Mouse (Mus musculus) liver, embryonic 14.5 days (tissue): Measurements from ENCODE around the gene Gm2001. TPM values are rescaled to one million over a fixed set of nuclear protein-coding genes. Genes with fewer than 3 reads are reported as not detected.
A peak's percentile ranks its signal among the peaks of the same experiment; 100 is the strongest.
"Not testable (repeated sequence)": the region's sequence is repeated elsewhere in the genome, so short reads cannot be mapped to it uniquely, and the experiment has no call there.

Experiments used
- ATAC-seq: fragments of 200-750 bp; cut with Nextera tagmentation; 2 replicates; pipeline ENCODE4 v1.8.0; 2017; ENCODE audit warnings: moderate number of reproducible peaks, mild to moderate bottlenecking, moderate library complexity; ENCODE audit not compliant: insufficient read depth
- DNase-seq, 3 experiments: peaks; one replicate each; pipeline ENCODE4 v3.0.0-alpha.2; 2012 to 2013; ENCODE audit warnings: low read depth in 3 of 3, low spot score in 3 of 3
- H3K27ac ChIP-seq: fragments of 300-500 bp; sonication (generic); 2 replicates; pipeline ENCODE4 v1.5.1; 2014; ENCODE audit warnings: moderate library complexity, mild to moderate bottlenecking, control low read depth, inconsistent platforms
- H3K27me3 ChIP-seq: fragments of 300-500 bp; sonication (generic); 2 replicates; pipeline ENCODE4 v1.6.1; 2014; ENCODE audit warnings: mild to moderate bottlenecking, low read length, moderate library complexity; ENCODE audit not compliant: control insufficient read depth, insufficient read depth
- H3K36me3 ChIP-seq: fragments of 300-500 bp; sonication (generic); replicated peaks from 2 replicates; pipeline ENCODE4 v1.6.1; 2014; ENCODE audit warnings: low read depth; ENCODE audit not compliant: control insufficient read depth, insufficient read depth
- H3K4me1 ChIP-seq, 2 experiments: fragments of 200-500 bp in 1 of 2; fragments of 300-500 bp in 1 of 2; sonication (generic) in 1 of 2; replicated peaks; 2 replicates each; pipeline ENCODE4 v1.6.1; 2012 to 2014; ENCODE audit warnings: antibody characterized with exemption in 1 of 2, inconsistent platforms in 1 of 2, low read length in 1 of 2; ENCODE audit not compliant: control insufficient read depth in 2 of 2, insufficient read depth in 2 of 2
- H3K4me2 ChIP-seq: fragments of 300-500 bp; sonication (generic); 2 replicates; pipeline ENCODE4 v1.6.1; 2014; ENCODE audit warnings: low read depth, mild to moderate bottlenecking, control low read depth, moderate library complexity
- H3K4me3 ChIP-seq, 2 experiments: fragments of 200-500 bp in 1 of 2; fragments of 300-500 bp in 1 of 2; sonication (generic) in 1 of 2; 2 replicates each; pipeline ENCODE4 v1.5.1; 2012 to 2014; ENCODE audit warnings: low read depth in 2 of 2, low read length in 2 of 2, mild to moderate bottlenecking in 2 of 2, control low read depth in 1 of 2, inconsistent platforms in 1 of 2, moderate library complexity in 1 of 2; ENCODE audit not compliant: insufficient read depth in 1 of 2
- H3K9ac ChIP-seq: fragments of 300-500 bp; sonication (generic); replicated peaks from 2 replicates; pipeline ENCODE4 v1.6.1; 2014; ENCODE audit warnings: mild to moderate bottlenecking, control low read depth, moderate library complexity
- H3K9me3 ChIP-seq: fragments of 300-500 bp; sonication (generic); 2 replicates; pipeline ENCODE4 v1.6.1; 2016; ENCODE audit warnings: low read length, mixed read lengths; ENCODE audit not compliant: control insufficient read depth
- WGBS: fragments of 180-500 bp; shearing (Covaris S2); extraction: QIAGEN DNeasy Blood & Tissue Kit; methylation state at CpG from one replicate; pipeline ENCODE4 v1.1.7; 2014; ENCODE audit not compliant: insufficient replicate concordance; 5-methylcytosine and 5-hydroxymethylcytosine counted together
- polyA plus RNA-seq, 2 experiments: library from polyadenylated mRNA; depleted of rRNA in 1 of 2; stranded (reverse) in 1 of 2; unstranded in 1 of 2; fragments of >200 nt; fragmentation: Nextera tagmentation in 1 of 2; extraction: Ambion mirVana in 1 of 2; gene quantifications; 2 replicates each; pipeline versions ENCODE4 v1.2.1 to v1.2.3; 2012 to 2014

The Gm2001 gene
- polyA plus RNA-seq (2012; rRNA removed) = not detected in 2 replicates
- not detected in 2 replicates for polyA plus RNA-seq (2014; fragmentation: Nextera tagmentation; extraction: Ambion mirVana)

DNA sequence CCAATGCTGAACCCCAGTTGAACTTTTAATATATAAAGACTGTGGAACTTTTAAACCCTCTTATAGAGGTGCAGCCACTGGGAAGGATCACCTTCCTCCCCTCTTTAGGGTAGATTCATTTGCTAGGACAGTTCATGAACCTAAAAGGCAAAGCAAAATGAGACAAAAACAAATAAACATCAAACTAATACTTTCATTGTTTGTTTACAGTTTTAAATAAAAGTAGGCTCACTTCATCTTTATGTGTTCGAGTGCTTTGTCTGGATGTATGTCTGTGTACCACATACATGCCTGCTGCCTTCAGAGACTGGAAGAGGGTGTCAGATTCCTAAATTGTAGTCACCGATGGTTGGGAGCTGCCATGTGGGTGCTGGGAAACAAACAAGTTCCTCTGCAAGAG lies at the start of gene Gm2001:
TSS of gene Gm2001 (minus strand) at position 101 of the 400 bp plus-strand sequence.
- WGBS = 50% methylated on average over 1 of the region's 2 CpGs
- not testable (repeated sequence) for H3K9me3 ChIP-seq

DNA sequence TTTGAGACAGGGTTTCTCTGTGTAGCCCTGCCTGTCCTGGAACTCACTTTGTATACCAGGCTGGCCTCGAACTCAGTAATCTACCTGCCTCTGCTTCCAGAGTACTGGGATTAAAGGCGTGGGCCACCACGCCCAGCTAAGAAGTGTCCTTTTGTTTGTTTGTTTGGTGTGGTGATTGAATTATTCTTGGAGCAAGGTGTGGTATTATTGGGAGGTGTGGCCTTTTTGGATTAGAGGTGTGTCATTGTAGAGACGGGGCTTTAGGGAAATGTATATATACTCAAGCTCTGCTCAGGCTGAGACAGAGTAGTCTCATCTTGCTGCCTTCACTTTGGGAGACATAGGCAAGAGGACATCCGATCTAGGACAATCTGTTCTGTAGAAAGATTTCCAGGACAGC lies 31.6 kb upstream of the Gm2001 start, which contains the start of gene Gm2016:
TSS of gene Gm2016 (plus strand) at position 301 of the 400 bp plus-strand sequence.
- not testable (repeated sequence) for H3K9me3 ChIP-seq, ATAC-seq, H3K4me2 ChIP-seq, H3K4me1 ChIP-seq, H3K9ac ChIP-seq, H3K4me3 ChIP-seq, H3K27ac ChIP-seq, H3K27me3 ChIP-seq, H3K36me3 ChIP-seq, DNase-seq
- 56% methylated on average over 5 of the region's 5 CpGs for WGBS

More for the DNA sequence above, at the start of gene Gm2001:
- DNase-seq, H3K9ac ChIP-seq, H3K4me1 ChIP-seq, H3K27me3 ChIP-seq, H3K4me2 ChIP-seq, H3K27ac ChIP-seq, H3K36me3 ChIP-seq, ATAC-seq, H3K4me3 ChIP-seq: not testable (repeated sequence)

DNA sequence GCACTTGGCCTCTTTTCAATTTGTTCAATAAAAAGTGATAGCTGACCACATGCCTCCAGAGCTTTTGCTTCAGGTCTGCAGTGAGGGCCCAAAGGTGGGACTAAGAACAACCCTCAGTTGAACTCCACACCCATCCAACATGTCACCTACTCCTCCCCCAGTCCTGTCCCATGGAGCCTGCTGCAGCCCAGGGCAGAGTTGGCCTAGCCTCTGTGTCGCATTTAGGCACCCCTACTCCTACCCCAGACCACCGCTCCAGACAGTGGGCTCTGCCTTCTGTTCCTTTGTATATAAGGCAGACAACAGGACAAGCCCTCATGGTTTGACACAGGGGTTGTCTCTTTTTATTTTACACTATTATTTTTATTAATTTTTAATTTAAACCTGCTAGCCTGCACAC lies 21.9 kb upstream of the Gm2001 start:
- H3K27me3 ChIP-seq, H3K9me3 ChIP-seq, H3K4me3 ChIP-seq, DNase-seq, H3K27ac ChIP-seq, H3K9ac ChIP-seq, H3K36me3 ChIP-seq, ATAC-seq, H3K4me1 ChIP-seq, H3K4me2 ChIP-seq: not testable (repeated sequence)
- WGBS = 43% methylated on average over 2 of the region's 2 CpGs

DNA sequence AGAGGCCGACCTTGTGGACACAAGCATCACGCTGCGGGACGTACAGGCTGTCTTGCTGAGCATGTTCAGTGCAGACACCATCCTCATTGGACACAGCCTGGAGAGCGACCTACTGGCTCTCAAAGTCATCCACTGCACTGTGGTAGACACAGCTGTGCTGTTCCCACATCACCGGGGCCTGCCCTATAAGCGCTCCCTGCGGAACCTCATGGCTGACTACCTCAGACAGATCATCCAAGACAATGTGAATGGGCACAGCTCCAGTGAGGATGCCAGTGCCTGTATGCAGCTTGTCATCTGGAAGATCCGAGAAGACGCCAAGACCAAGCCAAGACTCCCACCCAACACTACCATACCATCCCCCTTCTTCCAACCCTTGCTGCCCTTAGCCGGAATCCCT lies 21.5 kb upstream of the Gm2001 start:
- 76% methylated on average over 8 of the region's 11 CpGs for WGBS
- H3K27me3 ChIP-seq, ATAC-seq, H3K4me2 ChIP-seq, H3K27ac ChIP-seq, H3K9me3 ChIP-seq, H3K4me1 ChIP-seq, DNase-seq, H3K4me3 ChIP-seq, H3K36me3 ChIP-seq, H3K9ac ChIP-seq: not testable (repeated sequence)

DNA sequence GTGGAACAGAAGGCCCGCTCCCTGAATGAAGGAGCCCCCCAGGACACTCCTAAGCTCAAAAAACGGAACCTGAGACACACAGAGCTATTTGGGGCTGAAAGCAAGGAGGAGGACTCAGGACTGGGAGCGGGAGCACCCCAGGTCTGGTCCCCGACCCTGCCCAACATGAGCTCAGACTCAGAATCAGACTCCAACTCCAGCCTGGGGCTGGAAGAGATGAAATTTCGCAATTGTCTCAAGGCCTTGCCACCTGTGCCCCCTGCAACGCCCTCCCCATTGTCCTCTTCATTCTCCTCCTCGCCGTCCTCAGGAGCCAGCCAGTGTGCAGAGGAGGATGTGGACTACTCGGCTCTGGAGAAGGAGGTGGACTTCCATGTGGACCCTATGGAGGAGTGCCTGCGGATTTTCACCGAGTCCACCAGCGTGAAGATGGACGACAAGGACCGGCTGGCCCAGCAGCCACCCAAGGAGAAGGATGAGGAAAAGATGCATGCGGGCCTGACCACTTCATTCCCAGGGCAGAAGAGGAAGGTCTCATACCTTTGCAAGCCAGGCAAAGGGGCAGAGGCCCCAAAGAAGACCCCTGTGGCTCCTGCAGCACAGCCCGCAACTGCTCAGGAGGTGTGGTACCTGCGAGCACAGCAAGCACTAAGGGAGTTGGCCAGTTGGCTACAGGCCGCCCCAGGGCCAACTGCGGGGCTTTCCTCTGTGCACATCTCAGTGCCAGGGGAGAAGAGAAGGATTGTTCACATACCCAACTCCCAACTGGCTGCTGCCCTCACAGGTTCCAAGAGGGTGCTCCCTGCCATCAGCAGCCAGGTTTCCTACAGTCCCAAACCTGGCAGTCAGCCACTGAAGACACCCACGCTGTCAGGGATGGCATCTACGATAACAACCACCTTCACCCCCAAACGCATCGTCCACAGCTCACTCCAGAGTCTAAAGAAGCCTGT lies 19.9 kb upstream of the Gm2001 start:
- not testable (repeated sequence) for H3K9me3 ChIP-seq, H3K4me3 ChIP-seq, H3K27me3 ChIP-seq, H3K9ac ChIP-seq, H3K4me1 ChIP-seq, DNase-seq, H3K4me2 ChIP-seq, H3K36me3 ChIP-seq, H3K27ac ChIP-seq
- ATAC-seq = 0 out of 2 replicates have a peak, but pooled peaks have one; percentile 8
- WGBS = 65% methylated on average over 23 of the region's 23 CpGs

DNA sequence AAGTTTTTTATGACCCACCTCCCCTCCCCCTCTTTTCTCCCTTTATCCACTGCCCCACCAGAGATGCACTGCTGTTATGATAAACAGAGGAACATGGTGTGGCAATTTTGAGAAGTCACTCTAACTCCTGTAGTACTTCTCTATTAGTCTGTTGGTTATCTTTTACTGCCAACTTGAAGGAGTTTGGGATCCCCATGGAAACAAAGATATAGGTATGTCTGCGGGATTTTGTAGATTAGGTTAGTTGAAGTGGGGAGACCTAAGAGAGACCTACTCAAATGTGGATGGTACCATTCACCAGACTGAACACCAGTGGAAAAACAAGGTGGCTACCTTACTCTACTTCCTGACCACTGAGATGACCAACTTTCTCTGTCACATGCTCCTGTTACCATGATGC lies 13.9 kb upstream of the Gm2001 start:
- H3K4me3 ChIP-seq, DNase-seq, ATAC-seq, H3K4me2 ChIP-seq, H3K9ac ChIP-seq, H3K36me3 ChIP-seq, H3K27ac ChIP-seq, H3K27me3 ChIP-seq, H3K4me1 ChIP-seq, H3K9me3 ChIP-seq: not testable (repeated sequence)
- WGBS = 28% methylated on average over 1 of the region's 1 CpGs

DNA sequence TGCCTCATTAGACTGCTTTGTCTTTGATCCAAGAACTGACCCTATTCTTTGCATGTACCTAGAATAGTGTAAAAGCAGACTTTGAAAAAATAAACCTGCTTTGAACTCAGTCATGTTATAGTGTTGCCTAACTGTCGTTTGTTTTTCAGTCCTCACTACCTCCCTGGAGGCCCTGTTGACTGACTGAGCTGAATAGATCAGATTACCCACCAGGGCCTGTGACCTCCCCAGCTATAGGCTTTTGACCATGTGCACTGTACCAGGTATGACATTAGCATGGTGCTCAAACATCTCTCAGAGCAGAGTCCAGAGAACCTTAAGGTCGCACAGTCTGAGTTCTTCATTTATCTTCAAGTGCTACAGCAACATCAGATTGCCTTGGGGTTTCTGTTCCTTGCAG lies 8.5 kb upstream of the Gm2001 start:
- WGBS = no CpG with 5 or more reads among the region's 2 CpGs
- not testable (repeated sequence) for H3K9ac ChIP-seq, H3K27me3 ChIP-seq, H3K4me1 ChIP-seq, H3K4me2 ChIP-seq, H3K4me3 ChIP-seq, H3K36me3 ChIP-seq, H3K27ac ChIP-seq, H3K9me3 ChIP-seq, DNase-seq
- peak; percentile 50; the same call in 1 of the 2 replicates for ATAC-seq

DNA sequence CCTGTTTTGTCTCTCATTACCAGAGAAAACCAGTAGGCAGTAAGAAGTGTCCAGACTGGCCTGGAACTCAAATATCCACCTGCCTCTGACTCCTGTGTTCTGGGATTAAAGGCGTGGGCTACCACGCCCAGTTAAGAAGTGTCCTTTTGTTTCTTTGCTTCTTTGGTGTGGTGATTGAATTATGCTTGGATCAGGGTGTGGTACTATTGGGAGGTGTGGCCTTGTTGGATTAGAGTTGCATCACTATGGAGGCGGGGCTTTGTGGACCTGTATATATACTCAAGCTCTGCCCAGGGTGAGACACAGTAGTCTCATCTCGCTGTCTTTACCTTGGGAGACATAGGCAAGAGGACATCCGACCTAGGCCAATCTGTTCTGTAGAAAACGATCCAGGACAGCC lies 25.9 kb downstream of the Gm2001 start, which contains the start of gene BB287469:
TSS of gene BB287469 (plus strand) at position 301 of the 400 bp plus-strand sequence.
- not testable (repeated sequence) for H3K36me3 ChIP-seq, H3K4me1 ChIP-seq, H3K27me3 ChIP-seq, H3K4me2 ChIP-seq, H3K4me3 ChIP-seq, H3K27ac ChIP-seq, H3K9me3 ChIP-seq, DNase-seq, H3K9ac ChIP-seq, ATAC-seq
- WGBS = 57% methylated on average over 4 of the region's 6 CpGs
